Mouse (Mus musculus) embryonic fibroblast, embryonic 13.5 days (primary cell): ENCODE measurements around the gene Rab5b. TPM values are rescaled to one million over a fixed set of nuclear protein-coding genes. Genes with fewer than 3 reads are reported as not detected.
"Not testable (repeated sequence)": the region's sequence is repeated elsewhere in the genome, so short reads cannot be mapped to it uniquely, and the experiment has no call there.

ENCODE experiments used
- H3K27ac ChIP-seq: 2 replicates; pipeline ENCODE4 v1.5.1; 2012; ENCODE audit warnings: low read length, control low read depth, inconsistent platforms; ENCODE audit not compliant: insufficient read depth
- H3K4me1 ChIP-seq: 2 replicates; pipeline ENCODE4 v1.6.1; 2011; ENCODE audit warnings: low read length; ENCODE audit not compliant: control insufficient read depth, insufficient read depth
- H3K4me3 ChIP-seq: 2 replicates; pipeline ENCODE4 v1.5.1; 2011; ENCODE audit warnings: mild to moderate bottlenecking, control low read depth, low read length; ENCODE audit not compliant: insufficient read depth
- CTCF ChIP-seq: IDR thresholded peaks from 2 replicates; pipeline ENCODE4 v1.5.1; 2011; ENCODE audit warnings: mild to moderate bottlenecking, control low read depth, low read length, moderate library complexity, borderline replicate concordance; ENCODE audit not compliant: insufficient read depth
- POLR2A ChIP-seq: IDR thresholded peaks from 2 replicates; pipeline ENCODE4 v1.6.1; 2011; ENCODE audit warnings: low read depth, mild to moderate bottlenecking, control low read depth, low read length, moderate library complexity
- polyA plus RNA-seq: library from polyadenylated mRNA; stranded (reverse); fragments of >200 nt; gene quantifications from 2 replicates; pipeline ENCODE4 v1.2.4, GENCODE M21; 2011; ENCODE audit warnings: low read depth; ENCODE audit not compliant: missing spikeins, insufficient read length

Rab5b gene
- polyA plus RNA-seq, 1 experiment: 96.7 TPM

DNA sequence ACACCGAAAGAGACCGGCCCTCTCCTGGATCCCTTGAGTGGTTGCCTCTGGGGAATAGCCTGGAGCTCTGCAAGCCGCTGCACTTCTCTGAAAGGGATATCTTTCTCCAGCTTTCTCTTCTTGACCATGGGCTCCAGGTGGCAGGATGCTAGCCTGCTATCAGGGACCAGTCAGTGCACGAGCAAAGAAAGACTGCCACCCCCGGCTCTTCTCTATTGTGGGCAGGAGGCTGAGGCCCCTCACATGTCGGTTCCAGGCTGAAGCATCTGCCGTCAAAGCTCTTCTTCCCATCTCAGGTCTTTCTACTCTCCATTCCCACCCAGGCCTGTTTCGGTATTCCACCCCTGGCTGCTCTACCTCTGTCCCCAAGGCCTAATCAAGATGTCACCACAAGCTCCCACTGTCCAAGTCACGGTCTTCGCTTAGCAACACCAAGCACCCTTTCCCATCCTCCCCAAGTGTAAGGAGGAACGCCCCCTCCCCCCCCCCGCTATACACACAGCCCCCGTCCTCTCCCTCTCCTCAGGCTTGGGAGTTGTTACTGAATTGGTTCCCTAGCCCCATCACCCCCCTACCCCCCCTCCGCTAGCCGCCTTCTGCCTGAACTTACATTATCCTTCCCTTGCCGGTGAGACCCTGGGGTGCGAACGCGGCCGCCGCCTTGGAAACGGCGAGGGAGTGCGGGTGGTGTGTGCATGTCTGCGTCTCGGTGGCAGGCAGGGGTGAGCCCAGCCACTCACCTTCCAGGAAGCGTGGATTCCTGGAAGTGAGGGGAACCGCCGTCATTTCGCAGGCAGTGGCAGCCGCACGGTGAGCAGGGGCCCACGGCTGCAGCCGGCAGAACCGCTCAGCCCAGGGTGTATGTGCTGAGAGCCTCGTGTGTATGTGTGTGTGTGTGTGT lies 50.7 kb downstream of the Rab5b start, which contains the start of gene Ikzf4:
Gene Ikzf4 (minus strand): TSS at position 881 of the 901 bp plus-strand sequence.
- peak within 1 kb of the TSS; percentile 21 for H3K4me3 ChIP-seq
- TF ChIP-seq CTCF (no peak), POLR2A (peak; percentile 37; the same call in 1 of the 2 replicates)

DNA sequence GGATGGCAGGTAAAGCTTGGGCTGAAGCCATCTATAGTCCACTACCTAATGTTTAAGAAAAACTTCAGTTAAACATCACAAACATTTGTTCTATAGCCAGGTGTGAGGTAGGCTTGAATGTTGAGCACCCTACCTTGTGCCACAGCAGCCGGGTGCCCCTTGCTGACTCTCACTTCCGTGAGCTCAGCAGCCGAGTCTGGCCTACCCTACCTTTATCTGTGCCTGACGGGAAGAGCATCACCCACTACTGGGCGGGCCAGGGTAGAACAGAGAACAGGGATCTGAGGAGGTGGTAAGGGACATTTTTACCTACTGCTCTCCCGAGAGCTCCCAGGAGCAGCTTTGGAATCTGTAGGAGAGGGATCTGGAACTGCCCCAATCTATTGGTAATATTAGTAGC lies 53.3 kb downstream of the Rab5b start:
- Histone ChIP-seq H3K27ac (no peak overlapping the region), H3K4me3 (no peak overlapping the region), H3K4me1 (no peaks in the 10 kb centered on the region)
- TF ChIP-seq POLR2A: no peak
- no peak for TF ChIP-seq CTCF

More for the DNA sequence above, 50.7 kb downstream of the Rab5b start, which contains the start of gene Ikzf4:
- no peak within 1 kb of the TSS for H3K27ac ChIP-seq
- no peaks in the 10 kb centered on the region for H3K4me1 ChIP-seq

DNA sequence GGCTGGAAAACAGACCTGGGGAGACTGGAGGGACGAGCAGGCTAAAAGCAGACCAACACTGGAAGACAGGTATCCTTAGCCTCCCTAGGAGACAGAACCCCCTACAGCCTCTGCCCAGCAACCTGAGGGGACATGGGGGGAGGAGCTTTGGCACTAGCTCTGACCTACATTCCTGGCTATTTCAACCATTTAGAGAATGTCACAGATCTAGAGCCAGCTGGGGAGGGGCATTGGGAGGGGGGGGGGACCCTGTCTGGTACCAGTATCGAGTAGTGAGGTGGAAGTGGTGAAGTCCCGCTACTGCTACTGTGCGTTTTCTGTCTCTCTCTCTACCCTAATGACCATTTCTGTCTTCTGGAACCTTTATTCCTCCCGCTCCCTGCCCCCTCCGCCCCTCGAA lies 54.2 kb downstream of the Rab5b start:
- no peak for TF ChIP-seq CTCF
- TF ChIP-seq POLR2A: no peak
- no peak overlapping the region for H3K27ac ChIP-seq
- no peak overlapping the region for H3K4me3 ChIP-seq
- no peaks in the 10 kb centered on the region for H3K4me1 ChIP-seq

GRCm38 (mm10) chr10:128640891-128641290 lies 55.2 kb downstream of the Rab5b start:
- Histone ChIP-seq H3K4me3 (no peak overlapping the region), H3K27ac (no peak overlapping the region), H3K4me1 (no peaks in the 10 kb centered on the region)
- TF ChIP-seq POLR2A: no peak
- no peak for TF ChIP-seq CTCF

- H3K4me3 ChIP-seq: no peak overlapping the region
- TF ChIP-seq CTCF (no peak), POLR2A (no peak)
These were observed 56.1 kb downstream of the Rab5b start for GRCm38 (mm10) chr10:128639999-128640398.

DNA sequence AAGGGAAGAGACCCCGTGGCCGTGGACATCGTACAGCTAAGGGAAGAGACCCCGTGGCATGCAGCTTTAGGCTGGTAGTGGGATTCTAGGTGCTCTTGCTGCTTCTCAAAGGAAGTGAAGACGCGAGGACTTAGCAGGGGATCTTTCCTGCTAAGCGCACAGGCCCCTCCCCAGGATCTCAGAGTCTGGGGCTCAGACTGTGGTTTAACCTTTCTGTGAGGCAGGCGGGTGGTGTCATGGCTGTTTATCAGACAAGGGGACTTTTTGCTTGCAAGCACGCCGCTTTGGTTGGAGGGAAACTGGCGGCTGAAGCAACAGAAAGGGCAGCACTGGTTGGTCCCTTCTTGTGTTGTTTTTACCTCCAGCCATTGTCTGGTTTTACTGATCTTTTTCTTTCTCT lies 59.1 kb downstream of the Rab5b start:
- Histone ChIP-seq H3K4me3 (no peak overlapping the region), H3K27ac (no peak overlapping the region)
- TF ChIP-seq CTCF (no peak), POLR2A (no peak)

More at GRCm38 (mm10) chr10:128639999-128640398, 56.1 kb downstream of the Rab5b start:
- no peak overlapping the region for H3K27ac ChIP-seq
- no peaks in the 10 kb centered on the region for H3K4me1 ChIP-seq

DNA sequence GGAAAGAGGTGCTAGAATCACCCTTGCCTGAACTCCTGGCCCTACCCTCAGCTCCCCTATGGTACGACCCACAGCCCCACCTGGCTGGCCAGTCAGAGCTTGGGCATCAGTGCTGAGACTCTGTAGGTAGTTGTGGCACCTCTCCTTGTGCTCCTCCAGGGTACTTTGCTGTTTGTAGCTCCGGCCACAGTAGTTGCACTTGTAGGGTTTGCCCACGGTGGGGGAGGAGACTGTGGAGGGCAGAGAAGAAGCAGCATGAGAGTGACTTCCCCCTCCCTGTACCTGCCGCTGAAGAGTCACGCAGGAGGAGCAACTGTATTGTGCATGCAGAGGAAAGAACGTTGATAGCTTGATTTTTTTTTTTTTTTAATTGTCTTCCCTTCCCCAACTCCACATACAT lies 59.5 kb downstream of the Rab5b start:
- Histone ChIP-seq H3K27ac (no peak overlapping the region), H3K4me3 (no peak overlapping the region), H3K4me1 (no peaks in the 10 kb centered on the region)
- TF ChIP-seq POLR2A (no peak), CTCF (no peak)

More for the DNA sequence above, 59.1 kb downstream of the Rab5b start:
- no peaks in the 10 kb centered on the region for H3K4me1 ChIP-seq

- no peaks in the 10 kb centered on the region for H3K4me1 ChIP-seq
- no peak for TF ChIP-seq CTCF
- no peak for TF ChIP-seq POLR2A
These were observed 60.4 kb downstream of the Rab5b start for GRCm38 (mm10) chr10:128635697-128636096.

DNA sequence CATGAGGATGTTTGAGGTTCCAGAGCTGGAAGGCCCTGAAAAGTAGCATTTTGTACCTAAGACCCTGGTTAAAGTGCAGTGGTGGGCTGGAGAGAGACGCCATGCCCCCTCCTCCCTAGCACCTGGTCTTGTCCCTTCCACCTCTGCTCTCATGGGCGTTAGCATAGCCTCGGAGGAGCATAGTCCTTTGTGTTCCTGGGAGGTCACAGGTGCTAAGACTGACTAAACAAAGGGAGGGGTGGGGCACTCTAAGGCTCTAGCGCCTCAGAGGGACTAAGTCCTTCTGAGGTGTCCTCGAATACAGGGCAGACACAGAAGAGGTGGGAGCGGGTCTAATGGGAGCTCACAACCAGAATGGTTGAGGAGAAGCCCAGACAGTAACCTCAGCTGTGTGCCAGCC lies 64.5 kb downstream of the Rab5b start:
- no peak overlapping the region for H3K4me3 ChIP-seq
- H3K4me1 ChIP-seq: no peaks in the 10 kb centered on the region
- H3K27ac ChIP-seq: no peak overlapping the region
- TF ChIP-seq CTCF: no peak
- no peak for TF ChIP-seq POLR2A

More at GRCm38 (mm10) chr10:128635697-128636096, 60.4 kb downstream of the Rab5b start:
- Histone ChIP-seq H3K27ac (no peak overlapping the region), H3K4me3 (no peak overlapping the region)

GRCm38 (mm10) chr10:128630306-128630705 lies 65.8 kb downstream of the Rab5b start:
- H3K4me1 ChIP-seq, H3K27ac ChIP-seq, H3K4me3 ChIP-seq: not testable (repeated sequence)

- TF ChIP-seq POLR2A: no peak
- TF ChIP-seq CTCF: no peak
- H3K4me3 ChIP-seq: no peak overlapping the region
- no peak overlapping the region for H3K27ac ChIP-seq
- no peaks in the 10 kb centered on the region for H3K4me1 ChIP-seq
These were observed 66.3 kb downstream of the Rab5b start for GRCm38 (mm10) chr10:128629746-128630145.
